Mouse (Mus musculus): ENCODE results near the gene Ucma. TPM values are rescaled to one million over a fixed set of nuclear protein-coding genes. Genes with fewer than 3 reads are reported as not detected.

Gene Ucma
- total RNA-seq, 1 experiment from 2014 or later = not detected

DNA sequence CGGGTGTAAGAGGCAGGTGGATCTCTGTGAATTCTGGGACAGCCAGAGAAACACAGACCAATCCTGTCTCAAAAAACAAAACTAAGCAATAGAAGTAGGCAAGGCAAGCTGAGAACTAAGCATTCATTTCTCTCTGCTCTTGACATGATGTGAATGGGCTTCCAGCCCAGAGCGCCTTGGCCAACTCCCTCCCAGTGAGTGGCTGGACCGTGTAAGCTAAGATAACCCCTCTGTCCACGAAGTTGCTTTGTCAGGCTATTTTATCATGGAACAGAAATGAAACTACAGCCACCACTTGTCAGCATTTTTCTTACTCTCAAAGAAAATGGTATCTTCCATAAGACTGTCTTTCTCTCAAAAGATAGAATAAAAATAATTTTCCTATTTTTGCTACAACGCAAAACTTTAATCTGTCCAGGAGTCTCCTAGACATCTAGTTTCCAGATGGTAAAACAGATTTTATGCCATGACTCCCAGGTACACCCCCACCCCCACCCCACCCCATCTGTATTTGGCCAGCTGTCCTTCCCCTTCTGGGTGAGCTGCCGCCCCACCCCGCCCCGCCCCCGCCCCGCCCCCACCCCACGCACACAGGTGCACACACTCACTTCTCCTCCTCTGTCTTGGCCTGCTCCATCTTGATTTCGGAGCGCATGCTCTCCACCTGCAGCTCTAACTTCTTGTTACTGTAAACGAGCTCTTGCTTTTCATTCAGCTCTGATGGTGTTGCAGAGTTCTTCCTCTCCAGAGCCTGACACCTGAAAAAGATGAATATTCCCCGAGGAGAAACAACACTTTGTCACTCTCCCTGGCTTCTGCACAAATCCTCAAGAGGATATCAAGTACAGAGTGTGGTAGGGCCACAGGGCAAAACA is 57.9 kb downstream of the Ucma start:
- no peak for ATAC-seq (ENCODE audit: extremely low read depth, insufficient number of reproducible peaks, low FRiP score, poor library complexity, severe bottlenecking)

DNA sequence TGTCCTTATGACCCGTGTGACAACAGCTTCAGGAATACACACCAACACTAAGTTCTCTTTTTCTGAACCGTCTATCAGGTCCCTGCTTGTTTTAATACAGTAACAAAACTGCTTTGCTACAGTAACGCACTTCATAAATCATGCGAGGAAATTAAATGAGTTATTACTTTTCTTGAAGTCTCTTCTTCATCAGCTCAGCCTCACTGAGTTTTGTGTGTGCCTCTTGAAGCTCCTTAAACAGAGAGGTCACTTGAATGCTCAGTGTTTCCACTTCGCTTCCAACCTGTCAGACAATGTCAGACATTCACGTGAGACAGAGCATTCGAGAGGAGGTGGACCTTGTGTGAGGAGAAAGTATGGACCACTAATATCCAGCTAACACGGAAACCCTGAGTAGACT is 58.9 kb downstream of the Ucma start:
- no peak for ATAC-seq (ENCODE audit: extremely low read depth, insufficient number of reproducible peaks, low FRiP score, poor library complexity, severe bottlenecking)

DNA sequence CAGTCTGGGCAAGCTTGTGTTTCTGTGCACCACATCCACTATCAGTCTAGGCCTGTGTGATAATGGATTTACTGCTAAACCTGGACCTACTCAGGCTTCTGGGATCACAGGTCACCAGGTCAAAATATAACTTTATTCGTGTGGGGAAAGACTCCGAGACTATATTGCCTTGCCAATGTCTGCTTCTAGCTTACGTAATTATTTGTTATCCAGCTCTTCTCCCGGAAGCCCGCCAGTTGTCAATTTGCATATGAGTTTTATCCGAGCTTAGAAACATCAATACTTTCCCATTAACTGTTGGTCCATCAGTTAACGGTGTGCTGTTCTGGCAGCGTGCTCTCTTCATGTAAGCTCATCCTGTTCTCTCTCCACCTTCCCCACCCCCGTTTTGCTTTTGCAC is 59.3 kb downstream of the Ucma start:
- no peak for ATAC-seq (ENCODE audit: extremely low read depth, insufficient number of reproducible peaks, low FRiP score, poor library complexity, severe bottlenecking)

Other genes with a start within 250 kb of the Ucma start
- gene Sephs1, start 94.6 kb upstream of the Ucma start, total RNA-seq (2017) = 11.0 and 17.6 TPM in 2 replicates
- 106 and 112 TPM in 2 replicates for gene Phyh, start 57.1 kb upstream of the Ucma start, total RNA-seq (2017)
- 1.4 and 2.3 TPM in 2 replicates for gene Mcm10, start 36.7 kb downstream of the Ucma start, total RNA-seq (2017)
- gene Optn, start 87.9 kb downstream of the Ucma start, total RNA-seq (2017) = 28.1 and 28.2 TPM in 2 replicates
- not detected in 2 replicates for gene Ccdc3, start 161.7 kb downstream of the Ucma start, total RNA-seq (2017)